Mouse (Mus musculus): ENCODE measurements around the gene Qrfp. TPM values are rescaled to one million over a fixed set of nuclear protein-coding genes. Genes with fewer than 3 reads are reported as not detected.

Gene Qrfp
- polyA plus RNA-seq, 1 experiment from 2014 or later: 0.08 TPM

- Histone ChIP-seq H3K9ac (no peak overlapping the region), H3K27ac (0 out of 2 replicates have a peak overlapping the region, but pooled peaks have one; percentile 0), H3K9me3 (replicated peaks) (no peaks in the 10 kb centered on the region), H3K4me2 (no peak overlapping the region), H3K4me1 (peaks cover 35% of the 10 kb centered on the region), H3K4me3 (replicated peaks) (no peak overlapping the region), H3K36me3 (no peaks in the 10 kb centered on the region), H3K27me3 (peaks cover 39% of the 10 kb centered on the region)
- no peak for ATAC-seq (replicated peaks; ENCODE audit: low FRiP score)
- WGBS: 18% methylated on average over 6 of the region's 6 CpGs
These were observed 26.6 kb upstream of the Qrfp start for GRCm38 (mm10) chr2:31836985-31837384.

GRCm38 (mm10) chr2:31836091-31836490 is 25.7 kb upstream of the Qrfp start:
- Histone ChIP-seq H3K9ac (no peak overlapping the region), H3K4me3 (replicated peaks) (no peak overlapping the region), H3K4me2 (no peak overlapping the region), H3K9me3 (replicated peaks) (no peaks in the 10 kb centered on the region), H3K36me3 (no peaks in the 10 kb centered on the region), H3K27ac (peak overlapping the region; percentile 67), H3K4me1 (peaks cover 35% of the 10 kb centered on the region), H3K27me3 (peaks cover 34% of the 10 kb centered on the region)
- WGBS: 39% methylated on average over 10 of the region's 10 CpGs
- ATAC-seq (replicated peaks; ENCODE audit: low FRiP score): peak; percentile 53; the same call in 1 of the 2 replicates

GRCm38 (mm10) chr2:31828311-31828825 is 18.0 kb upstream of the Qrfp start:
- H3K4me1 ChIP-seq: peaks cover 25% of the 10 kb centered on the region
- no peaks in the 10 kb centered on the region for H3K9me3 ChIP-seq (replicated peaks)
- 15% methylated on average over 4 of the region's 4 CpGs for WGBS
- ATAC-seq (replicated peaks; ENCODE audit: low FRiP score): no peak
- no peak overlapping the region for H3K4me3 ChIP-seq (replicated peaks)
- H3K4me2 ChIP-seq: no peak overlapping the region
- no peak overlapping the region for H3K27ac ChIP-seq
- no peak overlapping the region for H3K9ac ChIP-seq
- peaks cover 6% of the 10 kb centered on the region for H3K27me3 ChIP-seq
- H3K36me3 ChIP-seq: no peaks in the 10 kb centered on the region

- no peaks in the 10 kb centered on the region for H3K36me3 ChIP-seq
- H3K4me3 ChIP-seq (replicated peaks): no peak overlapping the region
- 43% methylated on average over 7 of the region's 7 CpGs for WGBS
- no peak overlapping the region for H3K27ac ChIP-seq
- no peak overlapping the region for H3K9ac ChIP-seq
- no peak for ATAC-seq (replicated peaks; ENCODE audit: low FRiP score)
- no peak overlapping the region for H3K4me2 ChIP-seq
- peaks cover 30% of the 10 kb centered on the region for H3K4me1 ChIP-seq
- no peaks in the 10 kb centered on the region for H3K9me3 ChIP-seq (replicated peaks)
- H3K27me3 ChIP-seq: peaks cover 10% of the 10 kb centered on the region
These were observed 17.5 kb upstream of the Qrfp start for GRCm38 (mm10) chr2:31827877-31828276.

- H3K9me3 ChIP-seq (replicated peaks): no peaks in the 10 kb centered on the region
- H3K27ac ChIP-seq: no peak overlapping the region
- no peaks in the 10 kb centered on the region for H3K36me3 ChIP-seq
- H3K4me2 ChIP-seq: no peak overlapping the region
- no peak overlapping the region for H3K4me3 ChIP-seq (replicated peaks)
- ATAC-seq (replicated peaks; ENCODE audit: low FRiP score): no peak
- H3K27me3 ChIP-seq: peaks cover 21% of the 10 kb centered on the region
- H3K9ac ChIP-seq: no peak overlapping the region
- H3K4me1 ChIP-seq: peaks cover 36% of the 10 kb centered on the region
- WGBS: 79% methylated on average over 14 of the region's 14 CpGs
These were observed 16.0 kb upstream of the Qrfp start for GRCm38 (mm10) chr2:31826094-31827085.

- H3K4me3 ChIP-seq (replicated peaks): no peak overlapping the region
- no peak for ATAC-seq (replicated peaks; ENCODE audit: low FRiP score)
- H3K27ac ChIP-seq: no peak overlapping the region
- peaks cover 26% of the 10 kb centered on the region for H3K27me3 ChIP-seq
- H3K9ac ChIP-seq: no peak overlapping the region
- no peak overlapping the region for H3K4me2 ChIP-seq
- 72% methylated on average over 16 of the region's 16 CpGs for WGBS
- no peaks in the 10 kb centered on the region for H3K9me3 ChIP-seq (replicated peaks)
- peaks cover 36% of the 10 kb centered on the region for H3K4me1 ChIP-seq
- H3K36me3 ChIP-seq: no peaks in the 10 kb centered on the region
These were observed 15.1 kb upstream of the Qrfp start for GRCm38 (mm10) chr2:31825469-31825911.

- WGBS: 72% methylated on average over 13 of the region's 15 CpGs
- peaks cover 26% of the 10 kb centered on the region for H3K27me3 ChIP-seq
- no peak for ATAC-seq (replicated peaks; ENCODE audit: low FRiP score)
These were observed 13.8 kb upstream of the Qrfp start for GRCm38 (mm10) chr2:31823933-31824730.

GRCm38 (mm10) chr2:31822524-31823371 is 12.4 kb upstream of the Qrfp start:
- Histone ChIP-seq H3K27me3 (peaks cover 26% of the 10 kb centered on the region), H3K36me3 (no peaks in the 10 kb centered on the region), H3K27ac (no peak overlapping the region), H3K4me3 (replicated peaks) (peak overlapping the region; percentile 20), H3K9me3 (replicated peaks) (no peaks in the 10 kb centered on the region), H3K4me1 (peaks cover 26% of the 10 kb centered on the region), H3K9ac (no peak overlapping the region), H3K4me2 (peak overlapping the region; percentile 43)
- WGBS: 20% methylated on average over 39 of the region's 39 CpGs
- no peak for ATAC-seq (replicated peaks; ENCODE audit: low FRiP score)

More at GRCm38 (mm10) chr2:31823933-31824730, 13.8 kb upstream of the Qrfp start:
- no peak overlapping the region for H3K27ac ChIP-seq
- no peaks in the 10 kb centered on the region for H3K9me3 ChIP-seq (replicated peaks)
- H3K36me3 ChIP-seq: no peaks in the 10 kb centered on the region
- H3K9ac ChIP-seq: no peak overlapping the region
- no peak overlapping the region for H3K4me2 ChIP-seq
- H3K4me1 ChIP-seq: peaks cover 36% of the 10 kb centered on the region
- no peak overlapping the region for H3K4me3 ChIP-seq (replicated peaks)

- ATAC-seq (replicated peaks; ENCODE audit: low FRiP score): peak; percentile 33; the same call in 1 of the 2 replicates
- Histone ChIP-seq H3K4me3 (replicated peaks) (no peak overlapping the region), H3K27ac (no peak overlapping the region), H3K36me3 (no peaks in the 10 kb centered on the region), H3K9me3 (replicated peaks) (no peaks in the 10 kb centered on the region), H3K27me3 (no peaks in the 10 kb centered on the region), H3K4me2 (no peak overlapping the region), H3K4me1 (peaks cover 9% of the 10 kb centered on the region), H3K9ac (no peak overlapping the region)
- 31% methylated on average over 5 of the region's 5 CpGs for WGBS
These were observed 5.0 kb upstream of the Qrfp start for GRCm38 (mm10) chr2:31815367-31815766.

GRCm38 (mm10) chr2:31814699-31815098 is 4.3 kb upstream of the Qrfp start:
- H3K27me3 ChIP-seq: no peaks in the 10 kb centered on the region
- peaks cover 16% of the 10 kb centered on the region for H3K4me1 ChIP-seq
- H3K9me3 ChIP-seq (replicated peaks): no peaks in the 10 kb centered on the region
- no peak overlapping the region for H3K27ac ChIP-seq
- H3K9ac ChIP-seq: no peak overlapping the region
- no peak overlapping the region for H3K4me2 ChIP-seq
- 80% methylated on average over 7 of the region's 7 CpGs for WGBS
- H3K36me3 ChIP-seq: no peaks in the 10 kb centered on the region
- H3K4me3 ChIP-seq (replicated peaks): no peak overlapping the region
- ATAC-seq (replicated peaks; ENCODE audit: low FRiP score): no peak

- Histone ChIP-seq H3K4me3 (replicated peaks) (no peak overlapping the region), H3K9me3 (replicated peaks) (no peaks in the 10 kb centered on the region), H3K9ac (no peak overlapping the region), H3K27me3 (no peaks in the 10 kb centered on the region), H3K27ac (no peak overlapping the region), H3K36me3 (no peaks in the 10 kb centered on the region), H3K4me2 (no peak overlapping the region), H3K4me1 (peaks cover 27% of the 10 kb centered on the region)
- WGBS: 82% methylated on average over 4 of the region's 4 CpGs
- no peak for ATAC-seq (replicated peaks; ENCODE audit: low FRiP score)
These were observed 3.3 kb upstream of the Qrfp start for GRCm38 (mm10) chr2:31813641-31814040.
